In the genomic region with DNA sequence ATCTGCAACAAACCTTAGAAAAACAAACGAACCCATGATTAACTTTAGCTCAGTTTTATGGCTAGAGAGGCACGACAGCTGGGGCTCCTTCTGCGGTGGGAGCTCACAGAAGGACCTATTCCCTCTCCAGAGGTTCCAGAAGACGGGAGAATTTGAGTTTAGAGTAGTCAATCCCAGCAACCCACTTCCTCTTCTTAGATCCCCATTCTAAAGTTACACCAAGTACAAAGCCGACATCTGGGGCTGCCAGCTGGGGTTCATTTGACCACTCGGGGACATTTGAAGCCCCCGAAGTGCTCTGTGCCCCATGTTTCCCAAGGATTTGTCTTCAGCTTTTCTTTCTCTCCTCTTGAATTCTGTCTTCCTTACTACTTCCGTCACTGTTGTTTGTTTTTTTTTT, we compare ENCODE assay signal across 16 mouse cellular contexts. TPM values are rescaled to one million over a fixed set of nuclear protein-coding genes. Genes with fewer than 3 reads are reported as not detected.
A peak's percentile ranks its signal among the peaks of the same experiment; 100 is the strongest.
DNase-seq lines count a peak whose midpoint lies in the region; ATAC-seq and TF ChIP-seq lines count a peak whose summit lies in the region.
"Had no signal": no experiment of that assay in that cellular context is flagged by ENCODE, and none has a peak within 500 bp of the region (broad histone marks: within the 10 kb centered on the region; RNA-seq: fewer than 3 reads in every experiment).

No protein-coding gene starts in this region.

- peak overlapping the region; percentile 41 for H3K4me2 ChIP-seq in intestine, postnatal 0 days (replicated peaks; ENCODE audit: low read depth)
- no peak overlapping the region for H3K4me2 ChIP-seq in intestine, embryonic 15.5 days (replicated peaks)
- H3K4me2 ChIP-seq in lung, embryonic 15.5 days, result peak overlapping the region; percentile 39
- peak overlapping the region; percentile 28; the same call in 1 of the 2 replicates for H3K4me2 ChIP-seq in embryonic facial prominence, embryonic 13.5 days
- H3K4me2 ChIP-seq: heart, embryonic 15.5 days; hindbrain, embryonic 15.5 days; liver, embryonic 15.5 days; midbrain, embryonic 15.5 days had no signal

- H3K36me3 ChIP-seq in intestine, postnatal 0 days (ENCODE audit: control insufficient read depth, insufficient read depth), result no peaks in the 10 kb centered on the region
- H3K36me3 ChIP-seq in intestine, embryonic 15.5 days, result no peaks in the 10 kb centered on the region
- H3K36me3 ChIP-seq in lung, embryonic 15.5 days, result no peaks in the 10 kb centered on the region
- H3K36me3 ChIP-seq in embryonic facial prominence, embryonic 13.5 days, result no peaks in the 10 kb centered on the region
- H3K36me3 ChIP-seq: heart, embryonic 15.5 days; hindbrain, embryonic 15.5 days; liver, embryonic 15.5 days; midbrain, embryonic 15.5 days had no signal

- intact Hi-C loops in left cerebral cortex, postnatal 4 days (cut with DNase I), result no loop called here

- no peaks in the 10 kb centered on the region for H3K9me3 ChIP-seq in intestine, postnatal 0 days (ENCODE audit: control insufficient read depth)
- no peaks in the 10 kb centered on the region for H3K9me3 ChIP-seq in intestine, embryonic 15.5 days
- H3K9me3 ChIP-seq in lung, embryonic 15.5 days, result no peaks in the 10 kb centered on the region
- H3K9me3 ChIP-seq in embryonic facial prominence, embryonic 13.5 days, result no peaks in the 10 kb centered on the region
- H3K9me3 ChIP-seq: heart, embryonic 15.5 days; hindbrain, embryonic 15.5 days; liver, embryonic 15.5 days; midbrain, embryonic 15.5 days had no signal

- no peak overlapping the region for H3K9ac ChIP-seq in intestine, postnatal 0 days (ENCODE audit: low read depth, low read length)
- no peak overlapping the region for H3K9ac ChIP-seq in intestine, embryonic 15.5 days
- no peak overlapping the region for H3K9ac ChIP-seq in lung, embryonic 15.5 days
- H3K9ac ChIP-seq in embryonic facial prominence, embryonic 13.5 days, result no peak overlapping the region
- H3K9ac ChIP-seq: forebrain, postnatal 0 days; heart, embryonic 15.5 days; hindbrain, embryonic 15.5 days; liver, embryonic 15.5 days; midbrain, embryonic 15.5 days had no signal

- no peaks in the 10 kb centered on the region for H3K27me3 ChIP-seq in intestine, postnatal 0 days (replicated peaks; ENCODE audit: control insufficient read depth, insufficient read depth, low read length)
- no peaks in the 10 kb centered on the region for H3K27me3 ChIP-seq in intestine, embryonic 15.5 days (replicated peaks)
- H3K27me3 ChIP-seq in lung, embryonic 15.5 days, result no peaks in the 10 kb centered on the region
- no peaks in the 10 kb centered on the region for H3K27me3 ChIP-seq in embryonic facial prominence, embryonic 13.5 days
- H3K27me3 ChIP-seq: heart, embryonic 15.5 days; hindbrain, embryonic 15.5 days; liver, embryonic 15.5 days; midbrain, embryonic 15.5 days had no signal

- no peaks in the 10 kb centered on the region; the same call in 1 of the 2 replicates for H3K4me1 ChIP-seq in intestine, postnatal 0 days (replicated peaks; ENCODE audit: control insufficient read depth, insufficient read depth, low read length)
- no peaks in the 10 kb centered on the region for H3K4me1 ChIP-seq in intestine, embryonic 15.5 days (replicated peaks)
- H3K4me1 ChIP-seq in lung, embryonic 15.5 days, result 0 out of 2 replicates have a peak, but pooled peaks cover 4% of the 10 kb centered on the region
- 0 out of 2 replicates have a peak, but pooled peaks cover 8% of the 10 kb centered on the region for H3K4me1 ChIP-seq in embryonic facial prominence, embryonic 13.5 days
- H3K4me1 ChIP-seq: hindbrain, embryonic 15.5 days; liver, embryonic 15.5 days; midbrain, embryonic 15.5 days had no signal

- no peak for ATAC-seq in intestine, postnatal 0 days
- no peak for ATAC-seq in intestine, embryonic 15.5 days
- no peak for ATAC-seq in lung, embryonic 15.5 days (ENCODE audit: borderline replicate concordance, extremely low read depth, low FRiP score, low TSS enrichment)
- ATAC-seq in embryonic facial prominence, embryonic 13.5 days (ENCODE audit: insufficient number of reproducible peaks, insufficient read depth, low FRiP score, low TSS enrichment, low read depth), result no peak
- ATAC-seq in megakaryocyte progenitor cell, adult 5-6 weeks (replicated peaks; ENCODE audit: poor library complexity), result peak; percentile 70
- ATAC-seq: forebrain, postnatal 0 days; midbrain, embryonic 15.5 days had no signal

- TF ChIP-seq CTCF in intestine, postnatal 0 days (IDR thresholded peaks at IDR 0.05; ENCODE audit: low read depth), result no peak

- H3K27ac ChIP-seq in intestine, postnatal 0 days (ENCODE audit: low read depth, low read length), result no peak overlapping the region
- H3K27ac ChIP-seq in intestine, embryonic 15.5 days, result no peak overlapping the region
- H3K27ac ChIP-seq in lung, embryonic 15.5 days, result no peak overlapping the region
- H3K27ac ChIP-seq in embryonic facial prominence, embryonic 13.5 days, result no peak overlapping the region
- H3K27ac ChIP-seq: heart, embryonic 15.5 days; hindbrain, embryonic 15.5 days; liver, embryonic 15.5 days; midbrain, embryonic 15.5 days had no signal

- 46% methylated on average over 8 of the region's 8 CpGs for WGBS in intestine, postnatal 0 days
- WGBS in intestine, embryonic 15.5 days, result 58% methylated on average over 8 of the region's 8 CpGs
- WGBS in lung, embryonic 15.5 days, result 42% methylated on average over 8 of the region's 8 CpGs
- WGBS in embryonic facial prominence, embryonic 13.5 days, result 38% methylated on average over 8 of the region's 8 CpGs

- DNase-seq in lung, adult 18-20 months, result no peak
- no peak for DNase-seq in left cerebral cortex, postnatal 4 days
- DNase-seq in cerebellum, postnatal 10 days, result no peak
- DNase-seq: adrenal gland, adult 8-10 months; forebrain, postnatal 0 days had no signal

- H3K4me3 ChIP-seq in intestine, postnatal 0 days (ENCODE audit: low read depth, low read length), result no peak overlapping the region
- no peak overlapping the region for H3K4me3 ChIP-seq in intestine, embryonic 15.5 days (replicated peaks)
- H3K4me3 ChIP-seq in lung, embryonic 15.5 days, result 0 out of 2 replicates have a peak overlapping the region, but pooled peaks have one; percentile 14
- no peak overlapping the region for H3K4me3 ChIP-seq in embryonic facial prominence, embryonic 13.5 days
- H3K4me3 ChIP-seq: erythroblast, embryonic 14.5 days; heart, embryonic 15.5 days; hindbrain, embryonic 15.5 days; liver, embryonic 15.5 days; midbrain, embryonic 15.5 days had no signal

RNA-seq across cellular contexts. Expression of a gene that starts 28.7 kb away (rescaled TPM):
- polyA plus RNA-seq in intestine, postnatal 0 days (2015; fragmentation: Nextera tagmentation; extraction: Ambion mirVana), result 15.8 and 16.3 TPM in 2 replicates
- 28.5 and 32.7 TPM in 2 replicates for polyA plus RNA-seq in intestine, embryonic 15.5 days (2015; fragmentation: Nextera tagmentation; extraction: Ambion mirVana)
- 41.4 and 45.6 TPM in 2 replicates for polyA plus RNA-seq in lung, embryonic 15.5 days (2015; fragmentation: Nextera tagmentation; extraction: Ambion mirVana)
- 14.4 and 15.1 TPM in 2 replicates for polyA plus RNA-seq in embryonic facial prominence, embryonic 13.5 days (2015; fragmentation: Nextera tagmentation; extraction: Ambion mirVana)
- total RNA-seq in megakaryocyte progenitor cell, adult 5-6 weeks (2015), result 0.17 TPM in 1 of 2 replicates, not detected in the other
- total RNA-seq in megakaryocyte progenitor cell, adult 5-6 weeks (2017), result 0.10 TPM in 1 of 2 replicates, not detected in the other
- total RNA-seq in left cerebral cortex, postnatal 4 days (2021), result 10 to 100 TPM; 73.6 to 80.7 TPM
- total RNA-seq: neutrophil, adult 5-6 weeks had no signal
- polyA plus RNA-seq: erythroblast, embryonic 14.5 days had no signal
